Mouse (Mus musculus) heart, adult 8-10 months (tissue): ENCODE measurements at regions not wholly inside any gene's neighbourhood (a gene's known extent, or its start where the extent isn't known, plus 50 kb on each side); places are given as distances from the start of the nearest gene placed in this dataset.

Source experiments
- DNase-seq: peaks from one replicate; pipeline ENCODE4 v3.0.0; 2022; ENCODE audit warnings: low spot score

DNA sequence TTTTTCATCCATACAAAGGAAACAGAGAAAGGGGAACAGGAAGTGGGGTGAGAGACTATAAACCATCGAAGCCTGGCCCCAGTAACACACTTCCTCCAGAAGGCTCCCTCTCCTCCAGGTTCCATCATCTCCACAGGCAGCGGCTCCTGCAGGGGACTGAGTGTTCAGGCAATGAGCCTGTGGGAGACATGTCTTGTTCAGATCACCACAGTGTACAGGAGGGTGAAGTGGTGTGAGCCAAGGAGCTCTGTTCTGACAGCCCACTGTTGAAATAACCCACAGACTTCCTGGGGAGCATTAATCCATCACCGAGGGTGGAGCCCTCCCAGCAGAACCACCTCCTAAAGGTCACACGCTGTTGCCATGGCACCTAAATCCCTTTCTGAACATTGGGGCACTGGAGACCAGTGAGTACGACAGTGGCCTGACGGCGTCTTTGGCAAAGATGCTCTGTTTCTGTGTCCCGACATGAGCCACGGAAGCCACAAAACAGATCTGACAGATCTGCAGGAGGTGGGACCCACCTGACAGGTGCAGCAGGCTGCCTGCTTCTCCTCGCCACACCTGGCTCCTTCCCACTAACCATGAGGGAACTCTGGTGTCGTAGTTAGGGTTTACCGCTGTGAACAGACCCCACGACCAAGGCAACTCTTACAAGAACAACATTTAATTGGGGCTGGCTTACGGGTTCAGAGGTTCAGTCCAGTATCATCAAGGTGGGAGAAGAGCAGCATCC lies 60.9 kb downstream of the Psmg1 start:
- DNase-seq, result no peak

- DNase-seq, result no peak
Measured at GRCm38 (mm10) chr16:95928290-95929260, 62.2 kb downstream of the Psmg1 start.

DNA sequence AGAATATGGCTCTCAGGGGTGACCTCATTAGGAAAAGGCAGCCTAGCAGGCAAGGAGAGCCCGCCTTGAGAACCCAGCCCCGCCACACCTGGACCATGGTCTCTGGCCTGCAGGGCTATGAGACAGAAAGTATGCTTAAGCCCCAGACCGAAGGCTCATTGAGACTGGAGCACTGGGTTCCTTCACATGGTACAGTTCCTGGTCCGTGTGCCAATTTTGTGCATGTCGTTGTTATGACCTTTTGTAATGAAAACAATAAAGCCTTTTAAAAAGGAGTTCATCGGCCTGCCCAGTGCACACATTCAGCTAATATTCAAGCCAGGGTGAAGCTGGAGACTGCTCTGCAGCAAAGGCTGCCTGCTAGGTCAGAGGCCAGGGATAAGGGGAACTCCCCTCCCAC lies 64.2 kb downstream of the Psmg1 start:
- no peak for DNase-seq

GRCm38 (mm10) chr16:95924716-95925115 lies 66.0 kb downstream of the Psmg1 start:
- DNase-seq, result no peak

DNA sequence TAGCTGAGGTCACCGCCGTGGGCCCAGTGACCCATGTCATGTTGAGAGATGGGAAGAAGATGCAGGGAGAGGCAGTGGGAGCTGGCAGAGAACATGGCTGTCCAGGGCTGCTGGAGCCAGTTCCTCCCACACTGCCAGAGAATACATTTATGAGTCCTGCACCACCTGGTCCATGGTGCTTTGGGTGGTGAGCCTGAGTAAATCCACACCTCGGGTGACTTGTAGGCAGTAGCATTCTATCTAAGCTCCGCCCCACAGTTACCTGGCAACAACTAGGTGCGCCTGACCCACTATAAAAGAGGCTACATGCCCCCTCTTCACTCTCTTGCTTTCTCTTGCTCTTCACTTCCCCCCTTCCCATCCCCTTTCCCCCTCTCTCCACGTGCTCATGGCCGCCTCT lies 66.8 kb downstream of the Psmg1 start:
- no peak for DNase-seq

- no peak for DNase-seq
Measured at GRCm38 (mm10) chr16:95922369-95922934, 68.3 kb downstream of the Psmg1 start.

DNA sequence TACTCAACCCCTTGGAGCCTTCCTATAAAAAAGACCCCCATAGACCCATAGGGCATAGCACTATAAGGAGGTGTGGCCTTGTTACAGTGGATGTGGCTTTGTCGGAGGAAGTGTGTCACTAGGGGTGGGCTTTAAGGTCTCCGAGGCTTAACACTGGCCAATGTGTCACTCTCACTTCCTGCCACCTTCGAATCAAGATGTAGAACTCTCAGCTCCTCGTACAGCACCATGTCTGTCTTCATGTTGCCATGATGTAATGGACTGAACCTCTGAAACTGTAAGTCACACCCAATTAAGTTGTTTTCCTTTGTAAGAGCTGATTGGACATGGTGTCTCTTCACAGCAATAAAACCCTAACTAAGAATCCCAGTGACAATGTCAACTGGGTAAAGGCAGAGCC lies 69.6 kb downstream of the Psmg1 start:
- no peak for DNase-seq

DNA sequence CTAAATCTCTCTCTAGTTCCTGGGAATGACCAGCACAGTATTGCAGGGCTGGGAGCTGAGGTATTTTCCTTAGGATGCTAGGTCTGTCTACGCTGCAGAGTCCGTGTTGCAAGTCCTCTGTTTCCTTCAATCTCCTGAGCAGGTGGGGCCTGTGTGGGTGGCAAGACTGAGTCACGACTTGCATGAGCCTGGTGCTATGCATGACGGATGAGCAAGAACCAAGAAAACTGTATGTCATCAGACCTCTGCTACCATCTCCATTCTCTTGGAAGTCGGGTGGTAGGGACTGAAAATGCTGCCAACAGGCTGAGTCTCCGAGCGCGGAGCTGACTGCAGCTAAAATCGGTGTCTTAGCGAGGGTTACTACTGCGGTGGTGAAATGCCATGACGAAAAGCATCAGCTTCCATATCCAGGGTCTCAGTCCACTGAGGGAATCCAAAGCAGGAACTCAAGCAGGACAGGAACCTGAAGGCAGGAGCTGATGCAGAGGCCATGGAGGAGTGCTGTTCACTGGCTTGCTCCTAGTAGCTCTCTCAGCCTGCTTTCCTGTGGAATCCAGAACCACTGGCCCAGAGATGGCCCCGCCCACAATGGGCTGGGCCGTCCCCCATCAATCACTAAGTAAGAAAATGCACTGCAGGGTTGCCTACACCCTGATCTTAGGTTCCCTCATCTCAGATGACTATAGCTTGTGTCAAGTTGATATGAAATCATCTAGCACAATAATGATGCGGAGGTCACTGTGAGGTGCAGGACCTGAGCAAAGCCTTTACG lies 71.9 kb downstream of the Psmg1 start:
- DNase-seq, result no peak

DNA sequence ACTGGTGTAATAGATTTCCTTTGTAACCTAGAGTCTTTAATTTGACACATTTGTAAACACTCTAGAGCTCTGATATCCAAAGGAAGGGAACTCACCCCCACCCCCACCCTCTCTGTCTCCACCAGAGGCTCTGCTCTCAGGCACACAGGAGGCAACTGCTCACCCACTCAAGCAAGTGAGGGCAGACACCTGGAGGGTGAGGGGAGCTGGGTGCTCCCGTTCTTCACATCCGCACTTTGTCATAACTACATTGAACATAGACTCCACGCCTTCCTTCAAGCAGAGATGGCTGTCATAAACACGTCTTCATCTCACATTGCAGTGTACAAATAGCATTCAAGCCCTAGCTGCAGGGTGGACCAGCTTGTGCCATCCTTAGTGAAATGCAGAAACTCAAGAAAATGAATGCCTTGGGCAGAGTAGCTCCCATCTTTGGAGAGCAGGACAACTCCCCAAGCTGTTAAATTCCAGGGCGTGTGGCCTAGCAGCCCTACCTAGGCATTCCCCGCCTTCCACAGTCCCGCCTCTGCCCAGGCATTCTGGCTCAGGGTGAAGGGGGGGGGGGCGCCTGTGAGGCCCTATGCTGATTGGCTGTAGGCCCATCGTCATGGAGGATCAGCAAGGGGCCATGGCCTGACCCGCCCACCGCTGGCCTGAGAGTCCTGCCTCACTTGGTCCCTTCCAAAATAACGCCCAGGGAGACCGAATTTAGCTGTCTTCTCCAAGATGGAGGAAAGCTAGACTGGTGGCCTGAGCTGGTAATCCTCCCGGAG lies 72.9 kb downstream of the Psmg1 start:
- DNase-seq, result no peak

DNA sequence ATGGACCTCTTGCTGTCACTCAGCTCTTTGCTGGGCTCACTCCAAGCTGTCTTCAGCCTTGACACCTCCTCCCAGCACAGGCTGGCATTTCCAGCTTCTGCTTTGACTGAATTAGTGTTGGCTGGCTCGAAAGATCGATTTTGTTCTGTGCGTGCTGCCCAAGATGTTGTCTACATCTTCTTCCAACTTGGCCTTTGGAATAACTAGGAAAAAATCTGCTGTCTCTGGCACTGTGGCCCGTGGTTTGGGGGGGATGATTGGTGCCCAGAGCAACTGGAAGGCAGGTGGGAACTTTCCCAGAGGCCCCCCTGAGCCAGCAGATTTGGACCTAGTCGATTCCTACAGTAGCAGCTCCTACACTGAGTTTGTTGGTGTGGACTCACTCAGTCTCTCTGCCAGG lies 76.9 kb downstream of the Psmg1 start:
- DNase-seq, result no peak

GRCm38 (mm10) chr16:95904531-95905165 lies 86.1 kb downstream of the Psmg1 start:
- DNase-seq, result no peak

GRCm38 (mm10) chr16:95903383-95903913 lies 87.3 kb downstream of the Psmg1 start:
- DNase-seq, result no peak

- DNase-seq, result no peak
Measured at GRCm38 (mm10) chr16:95902177-95902576, 88.6 kb downstream of the Psmg1 start.

DNA sequence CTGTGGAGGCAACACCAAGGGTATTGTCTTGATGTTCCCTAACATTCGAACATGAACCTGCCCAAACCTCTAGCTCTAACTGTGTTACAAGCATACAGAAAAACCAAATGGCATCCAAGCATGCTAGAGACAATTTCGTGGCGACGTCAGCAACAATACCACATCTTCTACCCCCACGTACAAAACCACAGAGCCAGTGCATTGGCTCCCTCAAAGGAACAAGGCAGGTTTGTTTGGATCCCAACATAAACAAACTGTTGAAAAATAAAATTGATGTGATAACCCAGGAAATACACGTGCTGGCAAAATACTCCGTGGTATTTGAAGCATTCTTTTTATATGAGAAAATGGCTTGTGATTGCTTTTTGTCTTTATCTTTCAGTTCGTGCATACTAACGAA lies 89.4 kb downstream of the Psmg1 start:
- no peak for DNase-seq

DNA sequence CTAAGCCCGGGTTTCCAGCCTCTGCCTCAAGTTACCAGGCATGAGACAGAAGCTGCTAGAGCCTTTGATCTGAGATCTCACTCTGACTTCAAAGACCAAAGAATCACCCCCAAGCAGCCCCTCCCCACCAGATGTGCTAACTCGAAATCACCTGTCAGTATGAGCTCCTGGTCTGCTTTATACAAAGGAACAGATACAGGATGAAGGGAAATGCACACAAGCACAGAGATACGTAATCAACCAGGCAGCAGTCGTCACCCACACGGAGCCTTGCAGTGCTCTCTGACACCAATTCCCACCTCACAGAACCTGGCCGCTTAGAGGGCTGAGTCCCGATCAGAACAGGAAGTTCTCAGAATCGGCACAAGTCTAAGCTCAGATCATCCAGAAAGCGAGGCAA lies 90.6 kb downstream of the Psmg1 start:
- no peak for DNase-seq

DNA sequence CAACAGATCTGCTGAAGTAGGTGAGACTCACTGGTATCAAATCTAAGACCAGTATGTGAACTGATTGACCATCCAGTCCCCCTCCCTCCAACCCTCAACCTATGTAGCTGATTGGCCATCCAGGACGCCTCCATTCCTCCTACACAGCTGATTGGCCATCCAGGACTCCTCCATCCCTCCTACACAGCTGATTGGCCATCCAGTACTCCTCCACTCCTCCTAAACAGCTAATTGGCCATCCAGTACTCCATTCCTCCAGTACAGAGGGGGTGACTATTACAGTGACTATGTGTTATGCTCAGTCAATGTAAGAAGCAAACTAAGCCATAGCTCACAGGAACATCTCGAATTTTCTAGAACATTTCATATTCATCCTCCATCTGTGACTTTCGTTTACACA lies 91.1 kb downstream of the Psmg1 start:
- DNase-seq, result no peak

- no peak for DNase-seq
Measured at GRCm38 (mm10) chr16:95897843-95898242, 92.9 kb downstream of the Psmg1 start.

- no peak for DNase-seq
Measured at GRCm38 (mm10) chr16:95896126-95896525, 94.6 kb downstream of the Psmg1 start.

- DNase-seq, result no peak
Measured at GRCm38 (mm10) chr16:95893534-95894290, 97.0 kb downstream of the Psmg1 start.
